Mouse (Mus musculus) retina, embryonic 14.5 days (tissue): ENCODE data around the gene Nploc4.

Source experiments
- DNase-seq: peaks from one replicate; pipeline ENCODE4 v3.0.0-alpha.2; 2015; ENCODE audit warnings: low spot score

The Nploc4 gene

GRCm38 (mm10) chr11:120338786-120339185 lies 98.7 kb downstream of the Nploc4 start:
- no peak for DNase-seq

GRCm38 (mm10) chr11:120337447-120337846 lies 100.1 kb downstream of the Nploc4 start:
- no peak for DNase-seq

GRCm38 (mm10) chr11:120335431-120336021 lies 102.0 kb downstream of the Nploc4 start:
- no peak for DNase-seq
